Mouse (Mus musculus) heart, embryonic 11.5 days (tissue): ENCODE measurements at regions not wholly inside any gene's neighbourhood (a gene's known extent, or its start where the extent isn't known, plus 50 kb on each side); places are given as distances from the start of the nearest gene placed in this dataset.
"Not testable (repeated sequence)": the region's sequence is repeated elsewhere in the genome, so short reads cannot be mapped to it uniquely, and the experiment has no call there.

Experiments used
- ATAC-seq: fragments of 200-750 bp; cut with Nextera tagmentation; replicated peaks from 2 replicates; pipeline ENCODE4 v1.8.0; 2017; ENCODE audit warnings: moderate library complexity; ENCODE audit not compliant: insufficient number of reproducible peaks, low FRiP score, low TSS enrichment
- H3K27ac ChIP-seq: fragments of 300-500 bp; sonication (generic); 2 replicates; pipeline ENCODE4 v1.5.1; 2014; ENCODE audit warnings: mild to moderate bottlenecking, low read depth, low read length
- H3K27me3 ChIP-seq: fragments of 300-500 bp; sonication (generic); 2 replicates; pipeline ENCODE4 v1.6.1; 2014; ENCODE audit warnings: mild to moderate bottlenecking, low read length, mixed read lengths; ENCODE audit not compliant: control insufficient read depth, insufficient read depth
- H3K36me3 ChIP-seq: fragments of 300-500 bp; sonication (generic); 2 replicates; pipeline ENCODE4 v1.6.1; 2014; ENCODE audit warnings: mild to moderate bottlenecking, low read length, moderate library complexity, mixed read lengths; ENCODE audit not compliant: control insufficient read depth, insufficient read depth
- H3K4me1 ChIP-seq: fragments of 300-500 bp; sonication (generic); 2 replicates; pipeline ENCODE4 v1.6.1; 2014; ENCODE audit warnings: low read length; ENCODE audit not compliant: control insufficient read depth, insufficient read depth
- H3K4me2 ChIP-seq: fragments of 300-500 bp; sonication (generic); 2 replicates; pipeline ENCODE4 v1.6.1; 2014; ENCODE audit warnings: mild to moderate bottlenecking, moderate library complexity
- H3K4me3 ChIP-seq: fragments of 300-500 bp; sonication (generic); 2 replicates; pipeline ENCODE4 v1.5.1; 2014; ENCODE audit warnings: low read depth, low read length
- H3K9ac ChIP-seq: fragments of 300-500 bp; sonication (generic); 2 replicates; pipeline ENCODE4 v1.6.1; 2014; ENCODE audit warnings: mild to moderate bottlenecking, low read depth, low read length, moderate library complexity
- H3K9me3 ChIP-seq: fragments of 300-500 bp; sonication (generic); replicated peaks from 2 replicates; pipeline ENCODE4 v1.6.1; 2016; ENCODE audit warnings: low read length; ENCODE audit not compliant: control insufficient read depth
- WGBS: fragments of 180-500 bp; shearing (Covaris S2); extraction: QIAGEN DNeasy Blood & Tissue Kit; methylation state at CpG from one replicate; pipeline ENCODE4 v1.1.7; 2014; ENCODE audit not compliant: insufficient replicate concordance; 5-methylcytosine and 5-hydroxymethylcytosine counted together

DNA sequence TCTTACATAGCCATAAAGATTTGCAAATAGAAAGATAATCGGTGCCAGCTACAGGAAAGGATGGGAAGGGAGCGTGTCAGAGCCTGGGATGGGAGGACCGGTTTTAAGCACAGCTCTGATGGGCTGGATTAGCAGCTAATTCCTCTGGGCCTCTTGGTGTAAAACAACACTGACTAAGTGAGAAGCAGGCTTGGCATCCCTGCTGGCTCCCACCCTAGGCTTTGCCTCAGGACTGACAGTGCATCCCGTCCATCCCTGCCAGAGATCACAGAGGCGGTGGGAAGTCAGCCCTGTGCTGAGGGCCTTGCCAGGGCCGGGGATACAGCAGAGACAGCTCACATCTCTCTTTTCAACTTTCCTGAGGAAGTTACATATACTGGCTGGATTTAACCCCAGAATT lies 90.8 kb upstream of the Sh3gl3 start:
- WGBS, result 23% methylated on average over 6 of the region's 6 CpGs
- no peak overlapping the region for H3K9ac ChIP-seq
- H3K4me3 ChIP-seq, result no peak overlapping the region
- H3K27ac ChIP-seq, result no peak overlapping the region
- no peaks in the 10 kb centered on the region; the same call in 1 of the 2 replicates for H3K27me3 ChIP-seq
- no peak overlapping the region for H3K4me2 ChIP-seq
- no peaks in the 10 kb centered on the region for H3K4me1 ChIP-seq
- no peak for ATAC-seq
- H3K36me3 ChIP-seq, result no peaks in the 10 kb centered on the region
- H3K9me3 ChIP-seq, result no peaks in the 10 kb centered on the region

DNA sequence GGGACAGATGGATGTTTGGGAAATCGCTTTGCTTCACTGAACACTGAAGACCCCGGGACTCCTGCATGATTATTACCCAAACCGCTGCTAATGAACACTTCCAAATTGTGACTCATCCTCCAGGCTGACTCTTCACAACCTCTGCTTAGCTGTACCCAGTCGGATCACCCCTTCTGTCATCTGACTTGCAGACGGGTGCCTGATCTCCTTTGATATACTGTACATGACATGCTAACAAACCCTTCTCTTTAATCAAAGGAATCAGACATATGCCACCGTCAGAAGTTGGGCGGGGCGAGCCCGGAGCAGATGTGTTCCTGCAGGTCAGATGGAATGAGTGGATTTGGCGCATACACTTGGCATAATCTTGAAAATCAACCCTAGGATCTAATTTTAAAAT lies 89.2 kb upstream of the Sh3gl3 start:
- Histone ChIP-seq H3K36me3 (no peaks in the 10 kb centered on the region), H3K4me1 (no peaks in the 10 kb centered on the region), H3K27me3 (no peaks in the 10 kb centered on the region; the same call in 1 of the 2 replicates), H3K9ac (no peak overlapping the region), H3K4me2 (no peak overlapping the region), H3K4me3 (no peak overlapping the region), H3K9me3 (no peaks in the 10 kb centered on the region), H3K27ac (no peak overlapping the region)
- ATAC-seq, result no peak
- WGBS, result 74% methylated on average over 10 of the region's 10 CpGs

DNA sequence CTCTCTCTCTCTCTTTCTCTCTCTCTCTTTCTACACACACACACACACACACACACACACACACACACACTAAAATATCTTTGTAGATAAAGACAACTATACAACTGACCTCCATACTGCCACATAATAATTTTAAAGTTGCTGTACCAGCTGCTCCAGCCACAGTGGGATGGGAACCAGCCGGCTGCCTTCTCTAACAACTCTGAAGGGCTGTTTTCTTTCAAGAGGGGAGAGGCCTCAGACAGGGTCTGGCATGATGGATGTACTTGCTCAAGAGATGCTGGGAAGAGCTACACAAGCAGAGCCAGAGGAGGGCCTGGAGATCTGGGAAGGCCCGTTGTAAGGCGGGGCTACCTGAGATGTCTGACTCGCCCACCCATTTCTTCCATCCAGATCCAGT lies 88.4 kb upstream of the Sh3gl3 start:
- WGBS, result 66% methylated on average over 4 of the region's 4 CpGs
- H3K4me3 ChIP-seq, result no peak overlapping the region
- ATAC-seq, result no peak

DNA sequence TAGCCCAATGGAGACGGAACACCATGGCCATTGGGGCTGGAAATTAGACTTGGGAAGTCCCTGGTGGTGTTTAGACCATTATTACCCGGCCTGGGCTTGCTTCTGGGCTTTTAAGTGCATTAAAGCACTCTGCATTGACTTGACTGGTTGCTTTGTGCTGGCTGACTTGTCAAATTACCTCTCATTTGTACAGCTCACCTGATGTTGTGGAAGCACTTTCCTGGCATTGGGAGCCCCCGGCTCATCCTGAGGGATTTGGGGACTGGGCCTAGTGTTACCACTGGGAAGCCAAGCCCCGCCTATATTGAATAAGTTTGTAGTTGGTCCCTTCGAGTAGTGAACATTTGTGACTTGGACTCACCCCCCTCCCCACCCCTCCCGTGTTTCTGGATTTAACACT lies 75.5 kb upstream of the Sh3gl3 start:
- Histone ChIP-seq H3K4me2 (no peak overlapping the region), H3K9ac (no peak overlapping the region), H3K27me3 (no peaks in the 10 kb centered on the region), H3K9me3 (no peaks in the 10 kb centered on the region), H3K4me1 (no peaks in the 10 kb centered on the region), H3K36me3 (no peaks in the 10 kb centered on the region), H3K27ac (no peak overlapping the region), H3K4me3 (no peak overlapping the region)
- no peak for ATAC-seq
- WGBS, result 71% methylated on average over 6 of the region's 6 CpGs

More for the DNA sequence above, 88.4 kb upstream of the Sh3gl3 start:
- Histone ChIP-seq H3K36me3 (no peaks in the 10 kb centered on the region), H3K27me3 (no peaks in the 10 kb centered on the region; the same call in 1 of the 2 replicates), H3K27ac (no peak overlapping the region), H3K4me2 (no peak overlapping the region), H3K9ac (no peak overlapping the region), H3K9me3 (no peaks in the 10 kb centered on the region), H3K4me1 (no peaks in the 10 kb centered on the region)

DNA sequence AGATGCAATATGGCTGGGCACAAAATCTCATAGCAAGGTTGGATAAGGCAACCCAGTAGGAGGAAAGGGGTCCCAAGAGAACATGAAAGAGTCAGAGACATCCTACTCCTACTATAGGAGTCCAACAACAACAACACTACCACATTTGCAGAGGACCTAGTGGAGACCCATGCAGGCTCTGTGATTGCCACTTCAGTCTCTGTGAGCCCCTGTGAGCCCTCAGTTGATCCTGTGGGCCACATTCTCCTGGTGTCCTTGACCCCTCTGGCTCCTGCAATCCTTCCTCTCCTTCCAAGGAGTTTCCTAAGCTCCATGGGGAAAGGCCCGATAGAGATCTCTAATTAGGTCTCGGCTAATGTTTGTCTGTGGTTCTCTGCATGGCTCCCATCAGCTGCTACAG lies 72.3 kb upstream of the Sh3gl3 start:
- no peak overlapping the region for H3K9ac ChIP-seq
- no peak for ATAC-seq

DNA sequence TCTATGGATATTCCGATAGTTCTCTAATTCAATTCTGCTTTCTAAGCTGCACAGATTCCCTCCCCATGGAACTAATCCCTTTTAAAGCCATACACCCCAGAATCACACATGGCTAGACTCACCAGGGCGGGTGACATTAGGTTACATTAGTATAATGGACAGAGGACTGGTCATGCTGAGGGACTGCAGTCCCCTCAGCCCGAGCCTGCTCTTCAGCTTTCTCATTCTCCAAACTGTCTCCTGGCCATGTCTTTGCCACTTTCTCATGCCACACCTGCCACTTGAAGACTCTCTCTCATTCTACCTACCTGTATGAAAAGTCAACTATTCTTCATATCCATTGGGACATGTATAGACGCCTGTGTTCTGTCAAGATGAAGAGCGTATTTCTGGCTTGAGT lies 68.0 kb upstream of the Sh3gl3 start:
- no peaks in the 10 kb centered on the region; the same call in 1 of the 2 replicates for H3K27me3 ChIP-seq
- no peaks in the 10 kb centered on the region for H3K4me1 ChIP-seq
- no peaks in the 10 kb centered on the region for H3K36me3 ChIP-seq
- H3K9me3 ChIP-seq, result no peaks in the 10 kb centered on the region
- no peak overlapping the region for H3K4me2 ChIP-seq
- H3K9ac ChIP-seq, result no peak overlapping the region
- no peak overlapping the region for H3K27ac ChIP-seq
- 75% methylated on average over 5 of the region's 5 CpGs for WGBS
- ATAC-seq, result no peak
- H3K4me3 ChIP-seq, result no peak overlapping the region

More for the DNA sequence above, 72.3 kb upstream of the Sh3gl3 start:
- 85% methylated on average over 2 of the region's 2 CpGs for whole genome bisulfite sequencing
- Histone ChIP-seq H3K36me3 (no peaks in the 10 kb centered on the region), H3K4me3 (no peak overlapping the region), H3K27ac (no peak overlapping the region), H3K9me3 (no peaks in the 10 kb centered on the region), H3K4me2 (no peak overlapping the region), H3K4me1 (no peaks in the 10 kb centered on the region), H3K27me3 (no peaks in the 10 kb centered on the region)

DNA sequence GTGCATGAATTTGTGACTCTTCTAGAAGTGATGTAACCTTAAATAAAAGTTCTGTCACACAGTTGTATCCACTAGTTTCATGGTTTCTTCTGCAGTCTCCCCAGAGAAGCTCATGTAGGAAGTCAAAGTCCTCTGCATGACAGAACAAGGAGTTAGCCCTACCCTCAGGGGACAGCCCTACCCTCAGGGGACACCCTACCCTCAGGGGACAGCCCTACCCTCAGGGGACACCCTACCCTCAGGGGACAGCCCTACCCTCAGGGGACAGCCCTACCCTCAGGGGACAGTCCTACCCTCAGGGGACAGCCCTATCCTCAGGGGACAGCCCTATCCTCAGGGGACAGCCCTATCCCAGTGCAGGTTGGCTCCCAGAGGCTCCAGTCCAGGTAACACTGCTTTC lies 64.5 kb upstream of the Sh3gl3 start:
- not testable (repeated sequence) for H3K36me3 ChIP-seq, H3K27ac ChIP-seq, H3K27me3 ChIP-seq, H3K9me3 ChIP-seq, H3K9ac ChIP-seq, H3K4me1 ChIP-seq, H3K4me3 ChIP-seq, ATAC-seq, H3K4me2 ChIP-seq

DNA sequence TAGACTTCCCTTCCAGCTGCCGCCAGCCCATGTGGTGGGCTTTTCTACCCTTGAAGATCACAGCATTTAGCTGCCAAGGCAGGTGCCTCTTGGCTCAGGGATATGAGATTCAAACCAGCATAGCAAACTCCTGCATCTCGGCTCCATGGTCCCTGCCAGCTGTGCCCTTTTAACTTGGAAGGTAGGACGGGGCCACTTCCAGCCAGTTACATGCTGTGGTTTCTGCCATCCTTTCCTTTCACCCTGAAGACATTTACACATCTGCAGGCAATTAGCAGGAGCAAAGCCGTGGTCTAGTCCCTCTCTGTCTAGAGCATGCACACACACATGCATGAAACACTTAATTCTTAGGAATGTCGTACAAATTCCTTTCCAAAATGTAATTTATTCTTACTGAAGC lies 64.1 kb upstream of the Sh3gl3 start:
- H3K4me2 ChIP-seq, result no peak overlapping the region
- 56% methylated on average over 5 of the region's 5 CpGs for WGBS
- ATAC-seq, result no peak

DNA sequence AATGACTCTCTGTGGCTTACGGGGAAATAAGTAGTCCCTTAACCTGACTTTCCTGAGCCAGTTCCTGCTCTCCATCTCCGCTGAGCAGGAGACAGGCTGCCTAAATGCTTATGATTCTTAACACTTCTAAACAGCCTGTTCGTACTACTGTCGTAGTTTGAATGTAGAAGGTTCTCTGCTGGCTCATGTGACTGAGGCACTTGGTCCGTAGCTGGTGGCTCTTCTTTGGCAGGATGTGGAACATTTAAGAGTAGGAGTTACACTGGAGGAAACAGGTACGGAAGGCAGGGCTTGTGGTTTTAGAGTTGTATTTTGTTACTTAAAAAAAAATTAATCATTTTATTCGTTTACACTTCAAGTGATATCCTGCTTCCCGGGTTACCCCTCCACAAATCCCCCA lies 63.7 kb upstream of the Sh3gl3 start:
- H3K4me3 ChIP-seq, result no peak overlapping the region
- no peaks in the 10 kb centered on the region for H3K36me3 ChIP-seq
- no peak overlapping the region for H3K9ac ChIP-seq
- H3K27me3 ChIP-seq, result no peaks in the 10 kb centered on the region; the same call in 1 of the 2 replicates
- ATAC-seq, result no peak
- WGBS, result 63% methylated on average over 8 of the region's 8 CpGs
- no peak overlapping the region for H3K4me2 ChIP-seq
- no peak overlapping the region for H3K27ac ChIP-seq
- H3K4me1 ChIP-seq, result no peaks in the 10 kb centered on the region
- H3K9me3 ChIP-seq, result no peaks in the 10 kb centered on the region

More for the DNA sequence above, 64.1 kb upstream of the Sh3gl3 start:
- Histone ChIP-seq H3K27me3 (no peaks in the 10 kb centered on the region; the same call in 1 of the 2 replicates), H3K9ac (no peak overlapping the region), H3K27ac (no peak overlapping the region), H3K4me1 (no peaks in the 10 kb centered on the region), H3K36me3 (no peaks in the 10 kb centered on the region), H3K4me3 (no peak overlapping the region), H3K9me3 (no peaks in the 10 kb centered on the region)
